Mouse (Mus musculus): ENCODE measurements around the gene Slc24a3. TPM values are rescaled to one million over a fixed set of nuclear protein-coding genes. Genes with fewer than 3 reads are reported as not detected.

Slc24a3 gene
- polyA plus RNA-seq, 1 experiment from 2014 or later = 14.9 TPM

GRCm38 (mm10) chr2:145686017-145686416, 518.5 kb downstream of the Slc24a3 start:
- Histone ChIP-seq H3K9me3 (no peaks in the 10 kb centered on the region), H3K4me2 (no peak overlapping the region), H3K27me3 (no peaks in the 10 kb centered on the region), H3K4me3 (no peak overlapping the region), H3K27ac (replicated peaks) (no peak overlapping the region), H3K9ac (no peak overlapping the region), H3K36me3 (no peaks in the 10 kb centered on the region), H3K4me1 (replicated peaks) (peaks cover 3% of the 10 kb centered on the region; the same call in 1 of the 2 replicates)
- WGBS = 79% methylated on average over 4 of the region's 4 CpGs
- no peak for ATAC-seq (ENCODE audit: low read depth)

DNA sequence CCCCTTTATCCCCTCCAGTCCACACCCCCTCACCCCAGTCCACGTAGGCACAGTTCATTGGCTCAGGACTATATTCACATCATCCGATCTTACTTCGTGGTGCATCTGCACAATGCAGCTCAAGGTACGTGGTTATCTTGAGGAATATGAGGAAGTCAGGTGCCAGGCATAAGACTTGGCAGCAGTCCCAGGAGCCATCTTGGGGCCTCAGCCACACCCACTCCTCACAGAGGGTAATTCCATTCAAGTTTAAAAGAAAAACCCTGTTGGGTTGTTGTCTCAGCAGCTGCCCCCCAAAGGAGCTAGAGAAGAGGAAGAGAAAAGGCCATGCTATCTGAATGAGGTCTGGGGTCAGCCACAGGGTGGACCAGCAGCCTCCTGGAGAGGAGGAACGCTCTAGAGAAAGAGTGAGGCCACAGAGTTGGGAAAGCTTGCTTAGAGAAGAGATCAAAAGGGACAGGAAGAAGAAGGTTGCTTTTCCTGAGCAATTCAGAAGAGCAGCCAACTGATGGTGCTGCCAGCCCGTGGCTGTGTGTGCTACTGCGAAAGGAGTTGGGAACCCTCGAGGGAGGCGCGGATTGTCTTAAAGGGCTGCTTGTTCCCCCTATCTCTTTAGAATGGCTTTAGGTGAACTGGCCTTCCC, 523.9 kb downstream of the Slc24a3 start:
- H3K4me2 ChIP-seq = no peak overlapping the region
- no peak overlapping the region for H3K4me3 ChIP-seq
- H3K4me1 ChIP-seq (replicated peaks) = no peaks in the 10 kb centered on the region; the same call in 1 of the 2 replicates
- no peak for ATAC-seq (ENCODE audit: low read depth)
- no peaks in the 10 kb centered on the region for H3K9me3 ChIP-seq
- H3K9ac ChIP-seq = no peak overlapping the region
- no peak overlapping the region for H3K27ac ChIP-seq (replicated peaks)
- 85% methylated on average over 10 of the region's 10 CpGs for WGBS
- H3K36me3 ChIP-seq = no peaks in the 10 kb centered on the region
- no peaks in the 10 kb centered on the region for H3K27me3 ChIP-seq
